Mouse (Mus musculus): ENCODE measurements around the gene Nyx. TPM values are rescaled to one million over a fixed set of nuclear protein-coding genes. Genes with fewer than 3 reads are reported as not detected.
A peak's percentile ranks its signal among the peaks of the same experiment; 100 is the strongest.
"Not testable (repeated sequence)": the region's sequence is repeated elsewhere in the genome, so short reads cannot be mapped to it uniquely, and the experiment has no call there.

The Nyx gene
- polyA plus RNA-seq (2015; fragmentation: Nextera tagmentation; extraction: Ambion mirVana): 0.05 TPM in 2 replicates

DNA sequence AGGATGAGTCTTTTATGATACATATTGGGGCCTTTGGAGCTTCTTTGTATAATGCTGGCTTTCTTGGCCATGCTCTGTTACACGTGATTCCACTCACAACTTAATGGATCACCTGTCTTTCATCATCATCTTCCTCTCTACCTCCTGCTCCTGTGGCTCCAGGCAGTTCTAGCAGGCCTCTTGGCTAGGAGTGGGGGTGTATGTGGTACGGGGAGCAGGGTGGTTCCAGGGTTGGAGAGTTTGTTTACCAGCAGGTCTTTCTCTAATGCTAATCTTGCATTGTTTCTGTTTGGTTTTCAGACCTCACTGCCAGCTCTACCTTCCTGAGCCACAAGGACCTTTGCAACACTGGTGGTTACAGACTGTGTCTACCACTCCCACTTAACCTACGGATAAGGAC, at the start of gene Nyx:
Gene Nyx, plus strand, starts transcription at position 301 of the 400 bp plus-strand sequence.
- Histone ChIP-seq H3K4me3 (no peak within 1 kb of the TSS), H3K4me2 (no peak within 1 kb of the TSS), H3K36me3 (no peaks in the 10 kb centered on the region), H3K9me3 (no peaks in the 10 kb centered on the region), H3K9ac (no peak within 1 kb of the TSS), H3K27me3 (0 out of 2 replicates have a peak, but pooled peaks cover 4% of the 10 kb centered on the region), H3K27ac (peak within 1 kb of the TSS; percentile 13; the same call in 1 of the 2 replicates), H3K4me1 (0 out of 2 replicates have a peak, but pooled peaks cover 5% of the 10 kb centered on the region)
- ATAC-seq (ENCODE audit: borderline replicate concordance, extremely low read depth, low FRiP score, low TSS enrichment): no peak
- WGBS: 76% methylated on average over 3 of the region's 3 CpGs

DNA sequence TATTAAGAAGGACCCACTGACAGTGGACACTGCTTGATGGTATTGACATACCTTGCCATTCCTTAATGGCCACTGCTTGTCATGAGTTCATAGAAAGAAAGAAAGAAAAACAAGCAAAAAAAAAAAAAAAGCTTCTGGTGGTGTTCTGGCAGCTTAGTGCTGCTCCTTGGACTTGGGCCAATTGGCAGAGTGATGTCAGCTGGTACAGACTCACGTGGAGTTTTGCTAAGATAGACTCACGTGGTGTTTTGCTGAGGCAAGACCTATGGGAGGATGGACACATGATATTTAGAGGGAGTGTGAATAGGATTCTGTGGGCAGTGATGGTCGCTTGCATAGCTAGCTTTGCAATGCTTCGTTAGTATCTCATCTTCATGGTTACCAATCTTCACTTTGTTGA, 43.9 kb upstream of the Nyx start:
- no peaks in the 10 kb centered on the region; the same call in 1 of the 2 replicates for H3K27me3 ChIP-seq
- ATAC-seq (ENCODE audit: borderline replicate concordance, extremely low read depth, low FRiP score, low TSS enrichment): no peak
- no peak overlapping the region for H3K4me2 ChIP-seq
- H3K9ac ChIP-seq: no peak overlapping the region
- no peaks in the 10 kb centered on the region for H3K4me1 ChIP-seq
- H3K9me3 ChIP-seq: no peaks in the 10 kb centered on the region
- H3K4me3 ChIP-seq: no peak overlapping the region
- no peak overlapping the region for H3K27ac ChIP-seq
- 41% methylated on average over 4 of the region's 4 CpGs for WGBS
- no peaks in the 10 kb centered on the region for H3K36me3 ChIP-seq

DNA sequence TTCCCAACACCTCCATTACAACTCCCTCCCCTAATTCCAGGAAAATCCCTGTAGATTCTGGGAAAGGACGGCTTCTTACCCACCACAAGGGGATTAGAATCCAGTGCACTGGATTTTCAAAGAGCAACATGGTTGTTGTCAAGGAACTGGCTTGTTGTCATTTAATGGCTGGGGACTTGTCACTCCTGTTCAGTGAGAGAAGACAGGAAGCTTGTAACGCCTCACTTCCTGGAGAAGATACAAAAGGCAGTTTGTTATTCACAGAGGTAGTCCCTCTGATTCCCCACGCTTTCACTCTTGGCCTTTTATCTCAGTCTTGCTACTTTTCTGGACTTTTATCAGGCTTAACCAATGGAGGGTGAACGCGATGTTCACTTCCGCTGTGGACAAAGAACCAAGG, 34.5 kb upstream of the Nyx start:
- Histone ChIP-seq H3K4me1 (no peaks in the 10 kb centered on the region), H3K4me3 (no peak overlapping the region), H3K27me3 (peaks cover 3% of the 10 kb centered on the region; the same call in 1 of the 2 replicates), H3K9me3 (no peaks in the 10 kb centered on the region), H3K9ac (no peak overlapping the region), H3K36me3 (no peaks in the 10 kb centered on the region), H3K27ac (no peak overlapping the region), H3K4me2 (no peak overlapping the region)
- 57% methylated on average over 6 of the region's 6 CpGs for WGBS
- ATAC-seq (ENCODE audit: borderline replicate concordance, extremely low read depth, low FRiP score, low TSS enrichment): no peak

DNA sequence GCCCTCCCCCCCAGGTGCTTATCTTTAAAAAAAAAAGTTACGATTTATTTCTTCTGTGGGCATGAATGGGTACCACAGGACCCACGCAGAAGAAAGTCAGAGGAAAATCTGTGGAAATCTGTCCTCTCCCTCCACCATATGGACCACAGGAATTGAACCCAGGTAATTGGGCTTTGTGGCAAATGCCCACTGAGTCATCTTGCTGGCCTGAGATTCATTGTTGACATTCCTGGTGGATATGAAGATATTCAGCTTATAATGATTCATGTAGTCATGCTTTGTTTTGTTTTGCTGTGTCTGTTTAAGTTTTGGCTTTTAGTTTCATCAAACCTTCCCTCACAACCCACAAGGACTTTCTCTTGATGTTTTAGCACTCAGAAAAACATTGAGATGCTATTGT, 29.9 kb upstream of the Nyx start:
- H3K4me2 ChIP-seq; H3K4me1 ChIP-seq; H3K27ac ChIP-seq; H3K4me3 ChIP-seq; H3K9me3 ChIP-seq; H3K36me3 ChIP-seq; H3K9ac ChIP-seq; ATAC-seq (ENCODE audit: borderline replicate concordance, extremely low read depth, low FRiP score, low TSS enrichment): not testable (repeated sequence)
- H3K27me3 ChIP-seq: peaks cover 20% of the 10 kb centered on the region; the same call in 1 of the 2 replicates
- 83% methylated on average over 2 of the region's 2 CpGs for WGBS

- WGBS: 81% methylated on average over 9 of the region's 9 CpGs
- not testable (repeated sequence) for H3K9me3 ChIP-seq; H3K36me3 ChIP-seq; ATAC-seq (ENCODE audit: borderline replicate concordance, extremely low read depth, low FRiP score, low TSS enrichment); H3K4me3 ChIP-seq; H3K9ac ChIP-seq; H3K27ac ChIP-seq; H3K4me2 ChIP-seq; H3K4me1 ChIP-seq; H3K27me3 ChIP-seq
Measured at GRCm38 (mm10) chrX:13456544-13456943, 9.4 kb upstream of the Nyx start.

GRCm38 (mm10) chrX:13458766-13459165, 7.1 kb upstream of the Nyx start:
- H3K9me3 ChIP-seq: no peaks in the 10 kb centered on the region
- H3K4me1 ChIP-seq: no peaks in the 10 kb centered on the region
- H3K4me2 ChIP-seq: no peak overlapping the region
- no peak for ATAC-seq (ENCODE audit: borderline replicate concordance, extremely low read depth, low FRiP score, low TSS enrichment)
- H3K27ac ChIP-seq: no peak overlapping the region
- H3K27me3 ChIP-seq: no peaks in the 10 kb centered on the region
- no peak overlapping the region for H3K9ac ChIP-seq
- H3K36me3 ChIP-seq: no peaks in the 10 kb centered on the region
- WGBS: 82% methylated on average over 1 of the region's 1 CpGs
- no peak overlapping the region for H3K4me3 ChIP-seq

GRCm38 (mm10) chrX:13461266-13462261, 4.3 kb upstream of the Nyx start:
- H3K9me3 ChIP-seq: no peaks in the 10 kb centered on the region
- no peaks in the 10 kb centered on the region for H3K4me1 ChIP-seq
- H3K9ac ChIP-seq: peak overlapping the region; percentile 25
- ATAC-seq (ENCODE audit: borderline replicate concordance, extremely low read depth, low FRiP score, low TSS enrichment): peak; percentile 94
- peak overlapping the region; percentile 72 for H3K27ac ChIP-seq
- WGBS: 8% methylated on average over 46 of the region's 46 CpGs
- peak overlapping the region; percentile 53 for H3K4me2 ChIP-seq
- H3K4me3 ChIP-seq: peak overlapping the region; percentile 42
- no peaks in the 10 kb centered on the region for H3K36me3 ChIP-seq
- H3K27me3 ChIP-seq: no peaks in the 10 kb centered on the region

DNA sequence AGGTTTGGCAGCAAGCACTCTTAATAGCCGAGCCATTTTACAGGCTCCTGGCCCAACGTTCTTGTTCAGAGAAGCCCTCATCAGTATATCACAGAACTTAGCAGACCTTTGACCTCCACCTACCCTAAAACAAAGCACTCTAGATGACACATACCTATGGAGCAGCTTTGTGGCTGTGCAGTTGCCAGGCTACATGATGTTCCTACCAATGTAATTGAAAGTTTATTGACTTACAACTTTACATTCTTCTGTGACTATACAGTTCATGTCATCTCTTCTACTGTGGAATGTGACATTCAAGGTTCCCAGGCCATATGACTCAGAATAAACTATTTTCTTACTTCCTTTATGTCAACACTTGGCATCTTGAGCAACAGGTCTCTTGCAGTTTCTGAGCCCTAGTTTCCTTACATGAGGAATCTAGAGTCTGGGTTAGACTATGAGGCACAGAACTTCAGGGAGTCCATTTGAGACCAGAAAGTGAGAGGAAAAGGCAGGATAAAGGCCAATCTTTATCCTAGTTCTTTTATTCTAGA, 2.9 kb upstream of the Nyx start:
- Histone ChIP-seq H3K9me3 (no peaks in the 10 kb centered on the region), H3K4me3 (no peak overlapping the region), H3K27ac (no peak overlapping the region), H3K4me2 (no peak overlapping the region), H3K27me3 (0 out of 2 replicates have a peak, but pooled peaks cover 4% of the 10 kb centered on the region), H3K36me3 (no peaks in the 10 kb centered on the region), H3K9ac (no peak overlapping the region), H3K4me1 (no peaks in the 10 kb centered on the region)
- 56% methylated on average over 2 of the region's 2 CpGs for WGBS
- ATAC-seq (ENCODE audit: borderline replicate concordance, extremely low read depth, low FRiP score, low TSS enrichment): no peak

- H3K4me3 ChIP-seq: no peak overlapping the region
- H3K27ac ChIP-seq: peak overlapping the region; percentile 13; the same call in 1 of the 2 replicates
- ATAC-seq (ENCODE audit: borderline replicate concordance, extremely low read depth, low FRiP score, low TSS enrichment): peak; percentile 24; the same call in 1 of the 2 replicates
- H3K27me3 ChIP-seq: 0 out of 2 replicates have a peak, but pooled peaks cover 4% of the 10 kb centered on the region
- H3K9ac ChIP-seq: no peak overlapping the region
- WGBS: 80% methylated on average over 2 of the region's 2 CpGs
- no peak overlapping the region for H3K4me2 ChIP-seq
- H3K36me3 ChIP-seq: no peaks in the 10 kb centered on the region
- H3K9me3 ChIP-seq: no peaks in the 10 kb centered on the region
- H3K4me1 ChIP-seq: 0 out of 2 replicates have a peak, but pooled peaks cover 5% of the 10 kb centered on the region
Measured at GRCm38 (mm10) chrX:13466681-13467080, 771 bp downstream of the Nyx start.

GRCm38 (mm10) chrX:13467121-13467571, 1.2 kb downstream of the Nyx start:
- no peak for ATAC-seq (ENCODE audit: borderline replicate concordance, extremely low read depth, low FRiP score, low TSS enrichment)
- 67% methylated on average over 6 of the region's 6 CpGs for WGBS

DNA sequence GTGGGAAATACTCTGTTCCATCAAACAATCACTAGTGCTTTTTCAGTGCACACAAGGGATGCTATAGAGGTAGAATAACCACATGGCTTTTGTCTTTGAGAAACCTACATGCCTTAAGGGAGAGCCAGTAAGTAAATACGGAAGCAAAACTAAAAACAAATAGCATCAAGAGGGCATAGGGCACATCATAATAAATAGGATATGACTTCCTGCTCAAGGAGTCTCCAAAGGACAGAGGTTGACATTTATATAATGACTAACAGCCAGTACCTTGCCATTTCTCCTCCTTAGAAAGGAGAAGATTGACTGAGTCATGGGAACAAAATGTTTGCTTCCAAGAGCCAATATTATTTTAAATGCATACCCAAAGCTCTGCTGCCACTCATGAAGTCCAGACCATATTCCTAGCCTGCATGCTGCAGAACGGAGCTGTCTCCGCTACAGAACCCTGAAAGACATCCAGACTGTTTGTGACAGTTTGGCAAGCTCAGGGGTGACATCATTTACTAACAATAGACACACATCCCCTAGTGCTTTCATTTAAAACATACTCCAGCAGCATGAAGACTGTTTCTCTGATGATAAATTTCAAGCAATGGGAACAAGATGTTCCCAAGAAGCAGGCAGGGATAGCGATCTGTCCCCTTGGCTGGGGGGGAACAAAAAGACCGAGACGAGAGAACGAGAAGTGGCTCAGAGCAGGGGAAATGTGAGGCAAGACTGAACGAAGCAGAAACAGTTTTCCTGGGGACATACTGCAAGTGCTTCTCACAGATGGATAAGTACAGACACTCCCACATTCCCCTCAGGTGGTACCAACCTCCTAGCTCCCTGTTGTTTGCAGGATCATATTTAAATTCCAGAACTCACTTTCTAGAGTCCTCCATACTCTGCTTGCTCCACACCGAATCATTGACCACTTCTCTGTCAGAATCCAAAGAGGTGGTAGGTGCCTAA, 3.5 kb downstream of the Nyx start:
- H3K4me3 ChIP-seq: no peak overlapping the region
- 0 out of 2 replicates have a peak, but pooled peaks cover 5% of the 10 kb centered on the region for H3K4me1 ChIP-seq
- H3K9ac ChIP-seq: no peak overlapping the region
- 0 out of 2 replicates have a peak overlapping the region, but pooled peaks have one; percentile 41 for H3K27ac ChIP-seq
- H3K4me2 ChIP-seq: peak overlapping the region; percentile 22; the same call in 1 of the 2 replicates
- ATAC-seq (ENCODE audit: borderline replicate concordance, extremely low read depth, low FRiP score, low TSS enrichment): peak; percentile 73; the same call in 1 of the 2 replicates
- H3K36me3 ChIP-seq: no peaks in the 10 kb centered on the region
- 0 out of 2 replicates have a peak, but pooled peaks cover 4% of the 10 kb centered on the region for H3K27me3 ChIP-seq
- WGBS: 46% methylated on average over 9 of the region's 9 CpGs
- no peaks in the 10 kb centered on the region for H3K9me3 ChIP-seq

More at GRCm38 (mm10) chrX:13467121-13467571, 1.2 kb downstream of the Nyx start:
- H3K27me3 ChIP-seq: 0 out of 2 replicates have a peak, but pooled peaks cover 4% of the 10 kb centered on the region
- H3K4me1 ChIP-seq: 0 out of 2 replicates have a peak, but pooled peaks cover 5% of the 10 kb centered on the region
- no peaks in the 10 kb centered on the region for H3K36me3 ChIP-seq
- peak overlapping the region; percentile 13; the same call in 1 of the 2 replicates for H3K27ac ChIP-seq
- no peak overlapping the region for H3K4me3 ChIP-seq
- H3K4me2 ChIP-seq: no peak overlapping the region
- no peaks in the 10 kb centered on the region for H3K9me3 ChIP-seq
- no peak overlapping the region for H3K9ac ChIP-seq
